Mouse (Mus musculus) heart, adult 18-20 months (tissue): ENCODE measurements at regions not wholly inside any gene's neighbourhood (a gene's known extent, or its start where the extent isn't known, plus 50 kb on each side); places are given as distances from the start of the nearest gene placed in this dataset.
A peak's percentile ranks its signal among the peaks of the same experiment; 100 is the strongest.

Source experiments
- DNase-seq, 2 experiments: peaks; one replicate each; pipeline ENCODE4 v3.0.0; 2021 to 2022; ENCODE audit warnings: mixed read lengths in 1 of 2

- no peak for DNase-seq
Measured at GRCm38 (mm10) chr7:58557535-58557934, 98.4 kb upstream of the Atp10a start.

DNA sequence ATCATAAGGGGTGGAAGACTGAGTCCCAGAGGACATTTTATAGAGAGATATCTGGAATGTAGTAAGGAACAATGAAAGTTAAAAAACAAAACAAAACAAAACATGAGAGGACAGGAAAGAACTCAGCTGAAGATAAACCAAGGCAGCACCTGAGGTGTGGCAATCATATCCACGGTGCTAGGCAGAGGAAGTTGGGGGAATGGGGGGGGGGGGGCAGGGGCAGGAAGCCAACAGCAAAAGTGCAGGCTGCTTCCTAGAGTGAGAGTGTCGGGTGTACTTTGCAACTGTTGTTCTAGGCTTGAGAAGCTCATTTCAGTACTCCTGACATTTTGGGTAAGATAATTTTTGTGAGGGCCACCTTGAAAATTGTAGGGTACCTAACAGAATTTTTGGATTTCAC lies 87.2 kb upstream of the Atp10a start:
- no peak for DNase-seq

DNA sequence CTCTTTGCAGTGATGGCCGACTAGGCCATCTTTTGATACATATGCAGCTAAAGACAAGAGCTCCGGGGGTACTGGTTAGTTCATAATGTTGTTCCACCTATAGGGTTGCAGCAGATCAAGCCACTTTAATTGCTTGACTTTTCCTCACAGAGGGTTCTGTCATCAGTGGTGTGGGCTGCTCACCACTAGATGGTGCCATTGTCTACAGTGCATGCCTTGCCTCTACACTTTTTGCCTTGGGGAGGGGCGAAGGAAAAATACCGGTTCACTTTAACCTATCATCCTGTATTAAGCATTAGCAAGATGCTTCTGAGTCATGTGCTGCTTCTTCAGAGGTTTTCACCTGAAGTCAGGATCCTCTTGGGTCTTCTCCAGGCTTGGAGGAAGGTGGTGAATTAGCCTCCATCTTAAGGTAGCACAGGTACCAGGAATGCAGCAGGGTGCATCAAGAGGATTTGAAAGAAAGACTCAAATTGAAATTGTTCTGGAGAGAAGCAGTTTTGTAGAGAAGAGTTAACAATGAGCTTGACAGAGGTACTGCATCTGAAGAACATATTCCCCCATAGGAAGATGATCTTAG lies 71.6 kb upstream of the Atp10a start:
- peak; percentile 28 to 70 for DNase-seq

DNA sequence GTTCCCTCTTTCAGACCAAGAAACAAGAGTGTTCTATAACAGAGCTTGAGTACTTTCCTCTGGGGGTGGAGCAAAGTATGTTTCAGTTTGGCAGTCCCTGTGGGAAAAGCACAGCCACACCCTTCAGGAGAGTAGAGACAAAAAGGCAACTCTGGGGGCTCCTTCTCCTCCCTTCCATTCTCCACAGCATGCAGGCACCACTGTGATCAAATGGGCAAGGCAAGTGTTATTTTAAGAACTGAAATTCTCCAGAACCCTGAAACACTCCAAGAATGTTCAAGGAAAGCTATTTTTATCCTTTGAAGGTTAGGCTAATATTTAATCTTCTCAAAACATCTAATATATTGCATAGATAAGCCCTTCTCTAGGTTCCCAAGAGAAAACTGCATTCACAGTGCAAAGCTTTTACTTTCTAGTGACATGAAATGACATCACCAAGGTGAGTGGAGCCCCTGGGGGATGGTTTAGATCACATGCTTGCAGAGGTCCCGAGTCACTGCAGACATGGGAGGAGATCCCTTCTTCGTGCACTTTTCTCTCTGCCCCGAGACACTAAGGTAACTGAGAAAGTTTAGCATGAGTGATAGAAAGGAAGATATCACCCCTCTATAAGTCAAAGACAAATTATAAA lies 70.2 kb upstream of the Atp10a start:
- no peak for DNase-seq

DNA sequence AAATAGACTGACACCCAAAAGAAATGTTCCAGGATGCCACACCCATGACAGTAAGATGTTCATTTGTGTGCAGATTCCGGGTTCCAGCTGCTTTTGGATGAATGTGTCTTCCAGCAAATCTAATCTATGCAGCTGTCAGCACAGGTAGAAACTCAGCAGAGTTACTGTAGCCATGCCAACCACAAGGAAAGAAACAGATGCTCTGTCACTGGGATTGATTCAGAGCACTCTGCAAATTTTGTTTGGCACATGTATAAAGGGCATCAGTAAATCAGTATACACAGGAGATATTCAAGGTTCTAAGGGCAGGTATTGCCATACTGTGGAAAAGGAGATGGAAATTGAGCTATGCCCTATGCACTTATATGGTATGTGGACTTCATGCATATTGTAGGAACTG lies 60.0 kb upstream of the Atp10a start:
- no peak for DNase-seq
